Mouse (Mus musculus) midbrain, postnatal 0 days (tissue): ENCODE results near the gene Herc2. TPM values are rescaled to one million over a fixed set of nuclear protein-coding genes. Genes with fewer than 3 reads are reported as not detected.

Experiments used
- ATAC-seq: fragments of 200-750 bp; cut with Nextera tagmentation; 2 replicates; pipeline ENCODE4 v1.8.0; 2017; ENCODE audit warnings: moderate number of reproducible peaks, mild to moderate bottlenecking, moderate TSS enrichment, moderate library complexity; ENCODE audit not compliant: low FRiP score
- DNase-seq: peaks from one replicate; pipeline ENCODE4 v3.0.0-alpha.2; 2015; ENCODE audit warnings: low spot score
- H3K27ac ChIP-seq: fragments of 300-500 bp; sonication (generic); 2 replicates; pipeline ENCODE4 v1.5.1; 2014; ENCODE audit warnings: low read depth, mild to moderate bottlenecking, low read length, mixed read lengths
- H3K27me3 ChIP-seq: fragments of 300-500 bp; sonication (generic); 2 replicates; pipeline ENCODE4 v1.6.1; 2014; ENCODE audit warnings: low read length, control low read depth, mixed read lengths; ENCODE audit not compliant: insufficient read depth
- H3K36me3 ChIP-seq: fragments of 300-500 bp; sonication (generic); 2 replicates; pipeline ENCODE4 v1.6.1; 2014; ENCODE audit warnings: low read length, control low read depth, mixed read lengths; ENCODE audit not compliant: insufficient read depth
- H3K4me1 ChIP-seq: fragments of 300-500 bp; sonication (generic); 2 replicates; pipeline ENCODE4 v1.6.1; 2014; ENCODE audit warnings: mild to moderate bottlenecking, control low read depth, antibody characterized with exemption, low read length, mixed read lengths; ENCODE audit not compliant: insufficient read depth
- H3K4me2 ChIP-seq: fragments of 300-500 bp; sonication (generic); 2 replicates; pipeline ENCODE4 v1.6.1; 2014; ENCODE audit warnings: low read depth, mild to moderate bottlenecking, low read length, mixed read lengths; ENCODE audit not compliant: poor library complexity, severe bottlenecking
- H3K4me3 ChIP-seq: fragments of 300-500 bp; sonication (generic); 2 replicates; pipeline ENCODE4 v1.5.1; 2014; ENCODE audit warnings: low read depth, mild to moderate bottlenecking, low read length, moderate library complexity
- H3K9ac ChIP-seq: fragments of 300-500 bp; sonication (generic); replicated peaks from 2 replicates; pipeline ENCODE4 v1.6.1; 2014; ENCODE audit warnings: mild to moderate bottlenecking, low read length, moderate library complexity, mixed read lengths; ENCODE audit not compliant: poor library complexity, severe bottlenecking
- H3K9me3 ChIP-seq: fragments of 300-500 bp; sonication (generic); 2 replicates; pipeline ENCODE4 v1.6.1; 2016; ENCODE audit warnings: low read length, control low read depth
- CTCF ChIP-seq: IDR thresholded peaks from 2 replicates; pipeline ENCODE4 v1.5.1; 2016; ENCODE audit warnings: antibody characterized with exemption, mild to moderate bottlenecking
- WGBS: fragments of 180-500 bp; shearing (Covaris S2); extraction: QIAGEN DNeasy Blood & Tissue Kit; methylation state at CpG from one replicate; pipeline ENCODE4 v1.1.7; 2014; 5-methylcytosine and 5-hydroxymethylcytosine counted together
- polyA plus RNA-seq: library from polyadenylated mRNA; unstranded; fragments of >200 nt; fragmentation: Nextera tagmentation; extraction: Ambion mirVana; gene quantifications from 2 replicates; pipeline ENCODE4 v1.2.1, GENCODE M21; 2015
- total RNA-seq: library from RNA; depleted of rRNA; stranded (reverse); fragments of >200 nt; gene quantifications from 2 replicates; pipeline ENCODE4 v1.2.3, GENCODE M21; 2014

Herc2 gene
- total and polyA plus RNA-seq, 2 experiments from 2014 or later: 47.8 to 89.2 TPM

- H3K27ac ChIP-seq: no peak overlapping the region
- no peak overlapping the region for H3K9ac ChIP-seq
- no peak for ATAC-seq
- H3K4me2 ChIP-seq: no peak overlapping the region
- DNase-seq: no peak
- H3K27me3 ChIP-seq: no peaks in the 10 kb centered on the region
- H3K9me3 ChIP-seq: no peaks in the 10 kb centered on the region
- peaks cover 21% of the 10 kb centered on the region for H3K36me3 ChIP-seq
- 79% methylated on average over 2 of the region's 2 CpGs for WGBS
- no peak for TF ChIP-seq CTCF
- H3K4me3 ChIP-seq: no peak overlapping the region
- H3K4me1 ChIP-seq: no peaks in the 10 kb centered on the region
These were observed 33.0 kb downstream of the Herc2 start for GRCm38 (mm10) chr7:56083034-56083433.

DNA sequence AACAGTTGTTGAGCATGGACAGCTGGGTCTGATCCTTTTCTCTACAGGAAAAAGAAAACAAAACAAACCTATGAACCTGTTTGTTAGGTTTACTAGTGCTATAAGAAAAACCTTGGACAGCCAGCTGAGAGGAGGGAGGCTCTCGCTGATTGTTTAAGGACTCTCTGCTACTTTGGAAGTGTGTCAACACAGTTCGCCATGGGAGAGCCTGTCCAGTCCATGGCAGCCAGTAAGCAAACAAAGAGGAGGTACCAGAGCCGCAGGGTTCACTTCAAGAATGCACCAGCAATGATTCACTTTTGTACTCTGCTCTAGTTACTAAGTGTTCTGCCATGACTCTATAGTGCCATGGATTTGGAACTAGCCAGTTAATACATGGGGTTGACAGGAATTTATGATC, 39.1 kb downstream of the Herc2 start:
- Histone ChIP-seq H3K9me3 (no peaks in the 10 kb centered on the region), H3K4me3 (no peak overlapping the region), H3K27me3 (no peaks in the 10 kb centered on the region), H3K27ac (no peak overlapping the region), H3K36me3 (peaks cover 52% of the 10 kb centered on the region), H3K4me2 (no peak overlapping the region), H3K9ac (no peak overlapping the region), H3K4me1 (no peaks in the 10 kb centered on the region)
- no peak for ATAC-seq
- 83% methylated on average over 3 of the region's 3 CpGs for WGBS
- peak; percentile 5 for DNase-seq
- no peak for TF ChIP-seq CTCF

- WGBS: 98% methylated on average over 5 of the region's 5 CpGs
- DNase-seq (no peak), ATAC-seq (no peak)
- peaks cover 49% of the 10 kb centered on the region for H3K36me3 ChIP-seq
- no peak overlapping the region for H3K4me2 ChIP-seq
- no peaks in the 10 kb centered on the region for H3K4me1 ChIP-seq
- no peaks in the 10 kb centered on the region for H3K27me3 ChIP-seq
- H3K27ac ChIP-seq: no peak overlapping the region
- TF ChIP-seq CTCF: no peak
- H3K9me3 ChIP-seq: no peaks in the 10 kb centered on the region
- H3K9ac ChIP-seq: no peak overlapping the region
- H3K4me3 ChIP-seq: no peak overlapping the region
These were observed 41.4 kb downstream of the Herc2 start for GRCm38 (mm10) chr7:56091445-56091844.

GRCm38 (mm10) chr7:56102293-56102847, 52.4 kb downstream of the Herc2 start:
- Histone ChIP-seq H3K27ac (no peak overlapping the region), H3K36me3 (peaks cover 27% of the 10 kb centered on the region), H3K4me3 (no peak overlapping the region), H3K9me3 (no peaks in the 10 kb centered on the region), H3K4me1 (no peaks in the 10 kb centered on the region), H3K27me3 (no peaks in the 10 kb centered on the region), H3K9ac (no peak overlapping the region), H3K4me2 (no peak overlapping the region)
- DNase-seq: no peak
- no peak for TF ChIP-seq CTCF
- WGBS: 64% methylated on average over 5 of the region's 5 CpGs
- no peak for ATAC-seq

- DNase-seq (no peak), ATAC-seq (no peak)
- Histone ChIP-seq H3K4me3 (no peak overlapping the region), H3K36me3 (peaks cover 27% of the 10 kb centered on the region), H3K4me1 (no peaks in the 10 kb centered on the region), H3K27ac (no peak overlapping the region), H3K9me3 (no peaks in the 10 kb centered on the region), H3K9ac (no peak overlapping the region), H3K4me2 (no peak overlapping the region), H3K27me3 (no peaks in the 10 kb centered on the region)
- WGBS: 92% methylated on average over 6 of the region's 6 CpGs
- TF ChIP-seq CTCF: no peak
These were observed 63.0 kb downstream of the Herc2 start for GRCm38 (mm10) chr7:56112999-56113398.

DNA sequence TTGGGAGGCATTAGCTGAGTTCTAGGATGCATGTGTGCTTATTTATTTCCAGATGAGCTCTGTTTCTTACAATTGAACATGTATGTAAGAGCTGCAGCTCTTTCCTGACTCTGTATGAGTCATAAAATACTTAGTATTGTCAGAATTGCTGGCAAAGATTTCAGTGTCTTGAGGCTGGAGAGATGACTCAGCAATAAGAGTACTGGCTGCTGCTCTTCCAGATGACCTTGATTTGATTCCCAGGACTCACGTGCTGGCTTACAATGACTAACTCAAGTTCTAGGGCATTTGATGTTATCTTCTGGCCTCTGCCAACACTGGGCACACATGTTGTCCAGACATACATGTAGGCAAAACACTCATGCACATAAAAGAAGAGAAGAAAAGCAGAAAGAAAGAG, 64.2 kb downstream of the Herc2 start:
- Histone ChIP-seq H3K4me3 (no peak overlapping the region), H3K9me3 (no peaks in the 10 kb centered on the region), H3K4me1 (no peaks in the 10 kb centered on the region), H3K36me3 (peaks cover 19% of the 10 kb centered on the region), H3K27ac (no peak overlapping the region), H3K27me3 (no peaks in the 10 kb centered on the region), H3K9ac (no peak overlapping the region), H3K4me2 (no peak overlapping the region)
- no peak for TF ChIP-seq CTCF
- DNase-seq: no peak
- ATAC-seq: no peak
- WGBS: 83% methylated on average over 1 of the region's 1 CpGs
